Mouse (Mus musculus) cerebellum, adult 2 months (tissue): ENCODE data around the gene Vash2.

Experiments
- CTCF ChIP-seq: fragments of 200-500 bp; IDR thresholded peaks from 2 replicates; pipeline ENCODE4 v1.5.1; 2011; ENCODE audit warnings: low read depth, mild to moderate bottlenecking, control low read depth, low read length, moderate library complexity, borderline replicate concordance; ENCODE audit not compliant: insufficient read depth
- POLR2A ChIP-seq: fragments of 200-500 bp; IDR thresholded peaks from 2 replicates; pipeline ENCODE4 v1.6.1; 2011; ENCODE audit warnings: low read length, control low read depth, borderline replicate concordance; ENCODE audit not compliant: insufficient read depth

GRCm38 (mm10) chr1:190939803-190940202 lies 39.3 kb downstream of the Vash2 start:
- TF ChIP-seq POLR2A (no peak), CTCF (no peak)
